Mouse (Mus musculus): ENCODE measurements around the gene Mov10l1. TPM values are rescaled to one million over a fixed set of nuclear protein-coding genes. Genes with fewer than 3 reads are reported as not detected.

The Mov10l1 gene
- polyA plus RNA-seq, 1 experiment from 2014 or later = not detected

GRCm38 (mm10) chr15:88972300-88972699 lies 10.4 kb upstream of the Mov10l1 start:
- 91% methylated on average over 4 of the region's 4 CpGs for WGBS
- no peak overlapping the region for H3K27ac ChIP-seq (replicated peaks)
- H3K4me3 ChIP-seq = no peak overlapping the region
- DNase-seq (ENCODE audit: low spot score) = no peak
- H3K27me3 ChIP-seq (replicated peaks; ENCODE audit: low read depth, poor library complexity, severe bottlenecking) = no peaks in the 10 kb centered on the region
- no peaks in the 10 kb centered on the region for H3K36me3 ChIP-seq (replicated peaks)
- no peaks in the 10 kb centered on the region for H3K4me1 ChIP-seq
- no peaks in the 10 kb centered on the region for H3K9me3 ChIP-seq

- H3K4me3 ChIP-seq = no peak within 1 kb of the TSS
- no peaks in the 10 kb centered on the region for H3K27me3 ChIP-seq (replicated peaks; ENCODE audit: low read depth, poor library complexity, severe bottlenecking)
- WGBS = 63% methylated on average over 10 of the region's 10 CpGs
- H3K36me3 ChIP-seq (replicated peaks) = no peaks in the 10 kb centered on the region
- peak within 1 kb of the TSS; percentile 31; the same call in 1 of the 2 replicates for H3K27ac ChIP-seq (replicated peaks)
- H3K4me1 ChIP-seq = peaks cover 3% of the 10 kb centered on the region; the same call in 1 of the 2 replicates
- no peak for DNase-seq (ENCODE audit: low spot score)
- H3K9me3 ChIP-seq = no peaks in the 10 kb centered on the region
These were observed 4.2 kb upstream of the Mov10l1 start, which contains the start of gene Mlc1 for GRCm38 (mm10) chr15:88978281-88979137. Gene Mlc1 (minus strand): TSS chr15:88979007.

- H3K27ac ChIP-seq (replicated peaks) = no peak overlapping the region; the same call in 1 of the 2 replicates
- H3K4me1 ChIP-seq = peaks cover 3% of the 10 kb centered on the region; the same call in 1 of the 2 replicates
- no peak for DNase-seq (ENCODE audit: low spot score)
- WGBS = 53% methylated on average over 3 of the region's 3 CpGs
- no peak overlapping the region for H3K4me3 ChIP-seq
- no peaks in the 10 kb centered on the region for H3K9me3 ChIP-seq
- H3K36me3 ChIP-seq (replicated peaks) = no peaks in the 10 kb centered on the region
- H3K27me3 ChIP-seq (replicated peaks; ENCODE audit: low read depth, poor library complexity, severe bottlenecking) = no peaks in the 10 kb centered on the region
These were observed 3.6 kb upstream of the Mov10l1 start for GRCm38 (mm10) chr15:88979138-88979446.

- Histone ChIP-seq H3K27me3 (replicated peaks; ENCODE audit: low read depth, poor library complexity, severe bottlenecking) (no peaks in the 10 kb centered on the region), H3K4me3 (no peak overlapping the region), H3K4me1 (no peaks in the 10 kb centered on the region), H3K9me3 (no peaks in the 10 kb centered on the region), H3K27ac (replicated peaks) (no peak overlapping the region), H3K36me3 (replicated peaks) (no peaks in the 10 kb centered on the region)
- DNase-seq (ENCODE audit: low spot score) = no peak
- 76% methylated on average over 2 of the region's 2 CpGs for WGBS
These were observed 6.5 kb downstream of the Mov10l1 start for GRCm38 (mm10) chr15:88989236-88989635.

DNA sequence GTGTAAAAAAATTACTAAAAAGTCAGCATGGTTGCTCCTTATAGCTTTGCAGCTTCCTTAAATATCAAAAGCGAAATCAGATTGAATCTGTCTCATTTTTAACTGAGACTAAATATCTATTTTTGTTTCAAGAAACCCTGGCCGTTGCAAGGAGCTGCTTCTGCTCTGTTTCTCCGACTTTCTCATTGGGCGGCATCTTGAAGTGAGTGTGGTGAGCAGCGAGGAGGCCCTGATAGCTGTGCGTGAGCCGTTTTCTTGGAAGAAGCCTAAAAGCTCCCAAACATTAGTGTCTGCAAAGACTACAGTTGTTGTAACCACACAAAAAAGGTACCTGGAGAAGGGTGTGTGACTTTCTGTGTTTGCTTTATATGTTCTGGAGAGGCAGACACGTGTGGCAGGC lies 15.9 kb downstream of the Mov10l1 start:
- H3K27me3 ChIP-seq (replicated peaks; ENCODE audit: low read depth, poor library complexity, severe bottlenecking) = no peaks in the 10 kb centered on the region
- H3K4me1 ChIP-seq = no peaks in the 10 kb centered on the region
- H3K36me3 ChIP-seq (replicated peaks) = no peaks in the 10 kb centered on the region
- no peaks in the 10 kb centered on the region for H3K9me3 ChIP-seq
- no peak for DNase-seq (ENCODE audit: low spot score)
- no peak overlapping the region for H3K4me3 ChIP-seq
- WGBS = 79% methylated on average over 8 of the region's 8 CpGs
- no peak overlapping the region for H3K27ac ChIP-seq (replicated peaks)

GRCm38 (mm10) chr15:88999124-88999523 lies 16.4 kb downstream of the Mov10l1 start:
- no peaks in the 10 kb centered on the region for H3K9me3 ChIP-seq
- no peaks in the 10 kb centered on the region for H3K4me1 ChIP-seq
- H3K27me3 ChIP-seq (replicated peaks; ENCODE audit: low read depth, poor library complexity, severe bottlenecking) = no peaks in the 10 kb centered on the region
- H3K36me3 ChIP-seq (replicated peaks) = no peaks in the 10 kb centered on the region
- H3K27ac ChIP-seq (replicated peaks) = no peak overlapping the region
- WGBS = 79% methylated on average over 2 of the region's 2 CpGs
- no peak for DNase-seq (ENCODE audit: low spot score)
- H3K4me3 ChIP-seq = no peak overlapping the region

GRCm38 (mm10) chr15:89000367-89000766 lies 17.7 kb downstream of the Mov10l1 start:
- no peak overlapping the region for H3K4me3 ChIP-seq
- no peak overlapping the region for H3K27ac ChIP-seq (replicated peaks)
- no peak for DNase-seq (ENCODE audit: low spot score)
- no peaks in the 10 kb centered on the region for H3K4me1 ChIP-seq
- no peaks in the 10 kb centered on the region for H3K36me3 ChIP-seq (replicated peaks)
- WGBS = 50% methylated on average over 2 of the region's 2 CpGs
- H3K9me3 ChIP-seq = no peaks in the 10 kb centered on the region
- no peaks in the 10 kb centered on the region for H3K27me3 ChIP-seq (replicated peaks; ENCODE audit: low read depth, poor library complexity, severe bottlenecking)

GRCm38 (mm10) chr15:89001245-89001644 lies 18.5 kb downstream of the Mov10l1 start:
- Histone ChIP-seq H3K4me1 (no peaks in the 10 kb centered on the region), H3K4me3 (no peak overlapping the region), H3K27ac (replicated peaks) (no peak overlapping the region), H3K27me3 (replicated peaks; ENCODE audit: low read depth, poor library complexity, severe bottlenecking) (no peaks in the 10 kb centered on the region), H3K9me3 (no peaks in the 10 kb centered on the region), H3K36me3 (replicated peaks) (no peaks in the 10 kb centered on the region)
- DNase-seq (ENCODE audit: low spot score) = no peak
- 83% methylated on average over 3 of the region's 3 CpGs for WGBS

GRCm38 (mm10) chr15:89007002-89007401 lies 24.3 kb downstream of the Mov10l1 start:
- H3K27ac ChIP-seq (replicated peaks) = no peak overlapping the region
- no peaks in the 10 kb centered on the region for H3K27me3 ChIP-seq (replicated peaks; ENCODE audit: low read depth, poor library complexity, severe bottlenecking)
- H3K4me3 ChIP-seq = no peak overlapping the region
- DNase-seq (ENCODE audit: low spot score) = no peak
- no peaks in the 10 kb centered on the region for H3K36me3 ChIP-seq (replicated peaks)
- H3K9me3 ChIP-seq = no peaks in the 10 kb centered on the region
- 94% methylated on average over 7 of the region's 7 CpGs for WGBS
- H3K4me1 ChIP-seq = no peaks in the 10 kb centered on the region

DNA sequence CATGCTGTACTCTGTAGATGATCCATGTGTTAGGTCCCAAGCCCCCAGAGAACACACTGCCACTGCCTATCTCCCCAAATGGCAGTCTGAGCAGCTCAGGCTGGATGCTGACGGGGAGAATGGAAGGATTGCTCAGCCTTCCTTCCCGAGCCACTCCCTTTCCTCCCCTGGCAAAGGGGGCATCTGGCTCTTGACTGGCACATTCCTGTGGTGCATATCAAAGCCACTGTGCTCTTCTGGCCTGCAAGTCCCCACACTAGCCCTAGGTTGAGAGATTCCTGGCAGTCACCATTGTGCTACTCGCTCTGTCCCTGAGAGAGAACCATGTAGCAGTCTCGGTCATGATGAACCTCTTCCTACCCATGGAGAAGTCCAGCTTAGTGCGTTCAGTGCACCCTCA lies 25.1 kb downstream of the Mov10l1 start:
- Histone ChIP-seq H3K9me3 (no peaks in the 10 kb centered on the region), H3K4me1 (no peaks in the 10 kb centered on the region), H3K27ac (replicated peaks) (no peak overlapping the region), H3K36me3 (replicated peaks) (no peaks in the 10 kb centered on the region), H3K27me3 (replicated peaks; ENCODE audit: low read depth, poor library complexity, severe bottlenecking) (no peaks in the 10 kb centered on the region), H3K4me3 (no peak overlapping the region)
- WGBS = 83% methylated on average over 5 of the region's 5 CpGs
- DNase-seq (ENCODE audit: low spot score) = no peak

DNA sequence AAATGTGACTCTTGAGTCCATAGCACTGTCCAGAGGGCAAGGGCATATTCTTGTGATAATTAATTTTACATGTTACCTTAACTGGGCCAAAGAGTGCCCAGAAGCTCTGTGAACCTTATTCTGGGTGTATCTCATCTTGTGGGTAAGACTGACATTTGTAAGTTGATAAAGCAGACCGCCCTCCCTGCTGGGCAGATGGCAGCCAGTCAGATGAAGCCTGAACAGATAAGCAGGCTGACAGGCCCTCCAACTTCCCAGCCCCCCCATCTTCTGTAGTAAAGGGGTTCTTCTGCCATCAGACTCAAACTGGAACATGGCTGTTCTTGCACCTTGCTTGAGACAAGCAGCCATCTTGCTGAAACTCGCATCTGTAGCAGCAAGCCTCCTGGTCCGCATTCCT lies 34.0 kb downstream of the Mov10l1 start:
- Histone ChIP-seq H3K27ac (replicated peaks) (no peak overlapping the region), H3K27me3 (replicated peaks; ENCODE audit: low read depth, poor library complexity, severe bottlenecking) (no peaks in the 10 kb centered on the region), H3K4me1 (no peaks in the 10 kb centered on the region), H3K4me3 (no peak overlapping the region), H3K36me3 (replicated peaks) (no peaks in the 10 kb centered on the region), H3K9me3 (no peaks in the 10 kb centered on the region)
- WGBS = 90% methylated on average over 3 of the region's 3 CpGs
- no peak for DNase-seq (ENCODE audit: low spot score)

DNA sequence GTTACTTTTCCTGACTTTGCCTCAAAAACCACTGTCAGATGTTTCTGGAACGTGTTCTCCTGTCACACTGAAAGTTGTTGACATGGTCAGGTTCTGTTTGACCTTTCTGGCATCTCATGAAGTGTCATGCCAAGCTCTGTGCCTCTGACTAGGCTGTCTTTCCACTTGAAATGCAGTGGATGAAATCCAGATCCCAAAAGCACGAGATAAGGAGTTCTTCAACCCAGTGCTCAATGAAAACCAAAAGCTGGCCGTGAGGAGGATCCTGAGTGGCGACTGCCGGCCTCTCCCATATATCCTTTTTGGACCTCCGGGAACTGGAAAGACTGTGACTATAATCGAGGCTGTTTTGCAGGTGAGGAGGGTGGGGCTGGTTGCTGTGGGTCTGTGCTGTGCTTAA lies 37.4 kb downstream of the Mov10l1 start:
- no peak for DNase-seq (ENCODE audit: low spot score)
- 80% methylated on average over 7 of the region's 7 CpGs for WGBS
- no peak overlapping the region for H3K27ac ChIP-seq (replicated peaks)
- no peaks in the 10 kb centered on the region for H3K4me1 ChIP-seq
- no peak overlapping the region for H3K4me3 ChIP-seq
- H3K9me3 ChIP-seq = no peaks in the 10 kb centered on the region
- H3K27me3 ChIP-seq (replicated peaks; ENCODE audit: low read depth, poor library complexity, severe bottlenecking) = no peaks in the 10 kb centered on the region
- H3K36me3 ChIP-seq (replicated peaks) = no peaks in the 10 kb centered on the region

DNA sequence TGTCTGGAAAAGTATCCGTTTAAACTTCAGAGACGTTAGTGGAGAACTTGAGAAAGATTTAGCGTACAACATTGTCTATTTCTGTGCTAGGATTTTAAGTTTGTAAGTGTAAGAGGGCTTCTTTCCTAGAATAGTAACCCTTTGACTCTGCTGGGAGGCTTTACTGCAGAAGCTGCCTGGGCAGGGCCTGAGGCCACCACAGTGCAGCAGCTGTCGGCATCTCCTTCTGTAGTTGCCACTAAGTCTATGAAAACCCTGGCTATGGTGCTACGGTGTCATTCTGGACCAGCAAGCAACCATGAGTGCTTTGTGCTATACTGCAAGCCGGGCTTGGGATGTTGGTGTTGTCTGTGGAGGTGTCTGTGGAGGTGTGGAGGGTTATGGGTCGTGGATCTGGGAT lies 37.8 kb downstream of the Mov10l1 start:
- 85% methylated on average over 7 of the region's 7 CpGs for WGBS
- H3K36me3 ChIP-seq (replicated peaks) = no peaks in the 10 kb centered on the region

More for the DNA sequence above, 37.8 kb downstream of the Mov10l1 start:
- DNase-seq (ENCODE audit: low spot score) = no peak
- no peaks in the 10 kb centered on the region for H3K4me1 ChIP-seq
- H3K27me3 ChIP-seq (replicated peaks; ENCODE audit: low read depth, poor library complexity, severe bottlenecking) = no peaks in the 10 kb centered on the region
- H3K4me3 ChIP-seq = no peak overlapping the region
- H3K9me3 ChIP-seq = no peaks in the 10 kb centered on the region
- H3K27ac ChIP-seq (replicated peaks) = no peak overlapping the region
